Mouse (Mus musculus) left cerebral cortex, adult 6 months (tissue): ENCODE results near the gene Mutyh. TPM values are rescaled to one million over a fixed set of nuclear protein-coding genes. Genes with fewer than 3 reads are reported as not detected.

Source experiments
- long read RNA-seq, 2 experiments: library from polyadenylated mRNA; unstranded; transcript quantifications; one replicate each; pipeline ENCODE4 v2.0.0; 2019 to 2020
- polyA plus RNA-seq: library from polyadenylated mRNA; unstranded; fragments of <200 nt; fragmentation: Nextera tagmentation; gene quantifications from 2 replicates; pipeline ENCODE4 v1.2.3, GENCODE M21; 2021

Gene Mutyh
- 1.2 and 1.4 TPM in 2 replicates for polyA plus RNA-seq
- long read RNA-seq, experiment 1, partial matches to known transcripts, result 3 of 19 reads
- long read RNA-seq, experiment 1, other reads (novel, unspliced or antisense), result 13 of 19 reads
- long read RNA-seq, experiment 2, partial matches to known transcripts, result 0 of 3 reads
- long read RNA-seq, experiment 2, other reads (novel, unspliced or antisense), result 2 of 3 reads

DNA sequence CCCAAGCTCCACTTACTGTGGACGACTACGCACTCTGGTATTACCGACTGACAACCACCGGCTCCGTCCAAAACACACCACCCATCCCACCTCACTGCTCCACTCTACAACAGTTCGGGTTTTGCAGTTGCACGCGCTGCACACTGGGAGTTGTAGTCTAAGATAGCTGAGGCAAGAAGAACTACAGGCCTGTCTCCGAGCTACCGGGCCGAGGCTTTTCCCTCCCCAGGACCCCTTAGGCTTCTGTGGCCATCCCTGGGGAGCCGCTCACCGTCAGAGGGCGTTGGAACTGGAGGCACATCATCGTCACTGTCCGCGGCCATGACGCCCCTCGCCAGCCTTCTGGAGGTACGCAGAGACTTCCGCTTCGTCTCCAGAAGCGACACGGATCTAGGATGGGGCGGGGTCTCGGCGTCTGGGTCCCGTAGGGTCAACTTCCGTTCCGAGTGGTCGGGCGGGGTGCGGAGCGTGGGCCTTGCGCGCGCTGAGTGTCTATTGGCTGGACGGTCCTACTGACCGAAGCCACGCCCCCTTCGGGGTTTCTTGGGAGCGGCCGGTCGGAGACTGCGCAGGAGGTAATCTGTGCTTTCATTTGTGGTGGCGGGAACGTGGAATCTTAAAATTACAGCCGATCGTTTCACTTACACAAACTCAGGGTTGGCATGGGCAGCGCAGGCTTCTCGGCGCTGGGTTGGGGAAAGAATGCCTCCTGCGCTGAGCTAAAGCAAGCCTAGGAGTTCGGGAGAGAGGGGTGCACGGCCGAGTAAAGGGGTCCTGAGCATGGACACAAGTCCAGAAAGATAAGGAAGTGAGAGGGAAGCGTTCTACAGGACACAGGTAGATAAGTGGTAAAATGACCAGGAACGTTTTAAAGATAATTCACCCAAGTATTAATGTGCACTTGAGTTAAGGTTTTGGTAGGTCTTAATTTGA lies at the start of gene Mutyh, which contains the start of gene Toe1:
TSS of gene Mutyh (plus strand) at position 527 of the 933 bp plus-strand sequence.
TSS of gene Toe1 (minus strand) at position 444 of the 933 bp plus-strand sequence.

DNA sequence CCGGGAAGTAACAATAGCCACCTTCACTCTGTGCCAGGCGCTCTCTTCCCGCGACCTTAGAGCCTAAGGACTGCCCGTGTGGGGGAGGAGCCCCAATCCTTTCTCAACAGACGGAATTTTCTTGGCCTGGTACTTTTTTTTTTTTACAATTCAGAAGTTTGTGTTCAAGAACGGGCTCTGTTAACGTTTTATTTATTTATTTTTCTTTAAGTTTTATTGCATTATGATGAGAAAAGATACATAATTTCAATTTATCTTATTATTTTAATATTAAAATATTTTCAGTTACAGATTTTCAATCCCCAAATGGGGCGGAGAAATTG lies 14.1 kb downstream of the Mutyh start, which contains the start of gene Hpdl:
TSS of gene Hpdl (minus strand) at position 14 of the 323 bp plus-strand sequence.

Other genes with a start within 250 kb of the Mutyh start
- gene Ccdc17, start 211.1 kb upstream of the Mutyh start, polyA plus RNA-seq, result 1.8 and 3.2 TPM in 2 replicates
- 4.4 and 6.2 TPM in 2 replicates for gene Nasp, start 179.8 kb upstream of the Mutyh start, polyA plus RNA-seq
- 568 and 624 TPM in 2 replicates for gene Akr1a1, start 156.0 kb upstream of the Mutyh start, polyA plus RNA-seq
- 680 and 725 TPM in 2 replicates for gene Prdx1, start 122.2 kb upstream of the Mutyh start, polyA plus RNA-seq
- gene Mmachc, start 99.3 kb upstream of the Mutyh start, polyA plus RNA-seq, result 10.1 and 15.4 TPM in 2 replicates
- gene Ccdc163, start 99.2 kb upstream of the Mutyh start, polyA plus RNA-seq, result 4.1 and 4.8 TPM in 2 replicates
- 2.4 and 2.5 TPM in 2 replicates for gene Tesk2, start 86.8 kb upstream of the Mutyh start, polyA plus RNA-seq
- 8.2 and 10.8 TPM in 2 replicates for gene Toe1, start 83 bp upstream of the Mutyh start, polyA plus RNA-seq
- gene Hpdl, start 14.0 kb downstream of the Mutyh start, polyA plus RNA-seq, result 2.2 and 2.4 TPM in 2 replicates
- 0.75 and 0.85 TPM in 2 replicates for gene Zswim5, start 69.7 kb downstream of the Mutyh start, polyA plus RNA-seq
- gene Urod, start 186.7 kb downstream of the Mutyh start, polyA plus RNA-seq, result 56.2 and 74.4 TPM in 2 replicates
- 11.4 and 13.0 TPM in 2 replicates for gene Hectd3, start 187.6 kb downstream of the Mutyh start, polyA plus RNA-seq
- 20.0 and 23.7 TPM in 2 replicates for gene Eif2b3, start 211.7 kb downstream of the Mutyh start, polyA plus RNA-seq